Mouse (Mus musculus): Measurements from ENCODE around the gene Adamts2. TPM values are rescaled to one million over a fixed set of nuclear protein-coding genes. Genes with fewer than 3 reads are reported as not detected.

The Adamts2 gene
- polyA plus RNA-seq, 1 experiment = 2.9 TPM

GRCm38 (mm10) chr11:50720421-50720820, 118.5 kb downstream of the Adamts2 start:
- Histone ChIP-seq H3K4me3 (ENCODE audit: insufficient read depth, poor library complexity, severe bottlenecking) (no peak overlapping the region), H3K27me3 (ENCODE audit: control insufficient read depth, insufficient read depth, insufficient read length) (no peaks in the 10 kb centered on the region), H3K79me2 (ENCODE audit: control insufficient read depth, insufficient read depth) (no peaks in the 10 kb centered on the region), H3K36me3 (ENCODE audit: control insufficient read depth, insufficient read depth) (no peaks in the 10 kb centered on the region), H3K79me3 (ENCODE audit: low read depth) (no peaks in the 10 kb centered on the region), H3ac (ENCODE audit: control insufficient read depth, insufficient read length, low read depth) (no peak overlapping the region)
- TF ChIP-seq FOSL1 (IDR thresholded peaks at IDR 0.05; ENCODE audit: insufficient read depth, low read length, poor library complexity, severe bottlenecking) (no peak), MYOD1 (IDR thresholded peaks at IDR 0.05; ENCODE audit: control insufficient read depth, insufficient read length, low read depth) (no peak), MAX (IDR thresholded peaks at IDR 0.05) (no peak), USF1 (IDR thresholded peaks at IDR 0.05; ENCODE audit: low read depth) (no peak), CEBPB (IDR thresholded peaks at IDR 0.05; ENCODE audit: low read depth) (no peak), CTCF (IDR thresholded peaks at IDR 0.05; ENCODE audit: control insufficient read depth, insufficient read depth, insufficient read length) (no peak), MYOG (IDR thresholded peaks at IDR 0.05; ENCODE audit: control insufficient read depth, extremely low read depth, insufficient read length) (no peak)

- TF ChIP-seq MAX (IDR thresholded peaks at IDR 0.05) (no peak), USF1 (IDR thresholded peaks at IDR 0.05; ENCODE audit: low read depth) (no peak), MYOD1 (IDR thresholded peaks at IDR 0.05; ENCODE audit: control insufficient read depth, insufficient read length, low read depth) (no peak), CTCF (IDR thresholded peaks at IDR 0.05; ENCODE audit: control insufficient read depth, insufficient read depth, insufficient read length) (no peak), FOSL1 (IDR thresholded peaks at IDR 0.05; ENCODE audit: insufficient read depth, low read length, poor library complexity, severe bottlenecking) (no peak), CEBPB (IDR thresholded peaks at IDR 0.05; ENCODE audit: low read depth) (no peak), MYOG (IDR thresholded peaks at IDR 0.05; ENCODE audit: control insufficient read depth, extremely low read depth, insufficient read length) (no peak)
- Histone ChIP-seq H3K36me3 (ENCODE audit: control insufficient read depth, insufficient read depth) (no peaks in the 10 kb centered on the region), H3ac (ENCODE audit: control insufficient read depth, insufficient read length, low read depth) (no peak overlapping the region), H3K79me3 (ENCODE audit: low read depth) (no peaks in the 10 kb centered on the region), H3K27me3 (ENCODE audit: control insufficient read depth, insufficient read depth, insufficient read length) (no peaks in the 10 kb centered on the region), H3K79me2 (ENCODE audit: control insufficient read depth, insufficient read depth) (no peaks in the 10 kb centered on the region), H3K4me3 (ENCODE audit: insufficient read depth, poor library complexity, severe bottlenecking) (no peak overlapping the region)
These were observed 119.1 kb downstream of the Adamts2 start for GRCm38 (mm10) chr11:50720856-50721550.

- Histone ChIP-seq H3K79me3 (ENCODE audit: low read depth) (no peaks in the 10 kb centered on the region), H3K36me3 (ENCODE audit: control insufficient read depth, insufficient read depth) (no peaks in the 10 kb centered on the region), H3K79me2 (ENCODE audit: control insufficient read depth, insufficient read depth) (no peaks in the 10 kb centered on the region), H3K4me3 (ENCODE audit: insufficient read depth, poor library complexity, severe bottlenecking) (no peak overlapping the region), H3K27me3 (ENCODE audit: control insufficient read depth, insufficient read depth, insufficient read length) (no peaks in the 10 kb centered on the region), H3ac (ENCODE audit: control insufficient read depth, insufficient read length, low read depth) (no peak overlapping the region)
- TF ChIP-seq FOSL1 (IDR thresholded peaks at IDR 0.05; ENCODE audit: insufficient read depth, low read length, poor library complexity, severe bottlenecking) (no peak), MYOG (IDR thresholded peaks at IDR 0.05; ENCODE audit: control insufficient read depth, extremely low read depth, insufficient read length) (no peak), USF1 (IDR thresholded peaks at IDR 0.05; ENCODE audit: low read depth) (no peak), CTCF (IDR thresholded peaks at IDR 0.05; ENCODE audit: control insufficient read depth, insufficient read depth, insufficient read length) (no peak), CEBPB (IDR thresholded peaks at IDR 0.05; ENCODE audit: low read depth) (no peak), MAX (IDR thresholded peaks at IDR 0.05) (no peak), MYOD1 (IDR thresholded peaks at IDR 0.05; ENCODE audit: control insufficient read depth, insufficient read length, low read depth) (no peak)
These were observed 123.7 kb downstream of the Adamts2 start for GRCm38 (mm10) chr11:50725595-50725994.

- Histone ChIP-seq H3K79me3 (ENCODE audit: low read depth) (no peaks in the 10 kb centered on the region), H3ac (ENCODE audit: control insufficient read depth, insufficient read length, low read depth) (no peak overlapping the region), H3K4me3 (ENCODE audit: insufficient read depth, poor library complexity, severe bottlenecking) (no peak overlapping the region), H3K79me2 (ENCODE audit: control insufficient read depth, insufficient read depth) (no peaks in the 10 kb centered on the region), H3K27me3 (ENCODE audit: control insufficient read depth, insufficient read depth, insufficient read length) (no peaks in the 10 kb centered on the region), H3K36me3 (ENCODE audit: control insufficient read depth, insufficient read depth) (no peaks in the 10 kb centered on the region)
- TF ChIP-seq FOSL1 (IDR thresholded peaks at IDR 0.05; ENCODE audit: insufficient read depth, low read length, poor library complexity, severe bottlenecking) (no peak), MYOD1 (IDR thresholded peaks at IDR 0.05; ENCODE audit: control insufficient read depth, insufficient read length, low read depth) (no peak)
These were observed 124.2 kb downstream of the Adamts2 start for GRCm38 (mm10) chr11:50726035-50726434.

GRCm38 (mm10) chr11:50733146-50733545, 131.3 kb downstream of the Adamts2 start:
- H3K36me3 ChIP-seq (ENCODE audit: control insufficient read depth, insufficient read depth) = no peaks in the 10 kb centered on the region
- TF ChIP-seq CTCF (IDR thresholded peaks at IDR 0.05; ENCODE audit: control insufficient read depth, insufficient read depth, insufficient read length) (no peak), MYOG (IDR thresholded peaks at IDR 0.05; ENCODE audit: control insufficient read depth, extremely low read depth, insufficient read length) (no peak), CEBPB (IDR thresholded peaks at IDR 0.05; ENCODE audit: low read depth) (no peak), FOSL1 (IDR thresholded peaks at IDR 0.05; ENCODE audit: insufficient read depth, low read length, poor library complexity, severe bottlenecking) (no peak), USF1 (IDR thresholded peaks at IDR 0.05; ENCODE audit: low read depth) (no peak), MAX (IDR thresholded peaks at IDR 0.05) (no peak)

GRCm38 (mm10) chr11:50734129-50734528, 132.2 kb downstream of the Adamts2 start:
- Histone ChIP-seq H3K4me3 (ENCODE audit: insufficient read depth, poor library complexity, severe bottlenecking) (no peak overlapping the region), H3K79me2 (ENCODE audit: control insufficient read depth, insufficient read depth) (no peaks in the 10 kb centered on the region), H3K79me3 (ENCODE audit: low read depth) (no peaks in the 10 kb centered on the region), H3K36me3 (ENCODE audit: control insufficient read depth, insufficient read depth) (no peaks in the 10 kb centered on the region), H3K27me3 (ENCODE audit: control insufficient read depth, insufficient read depth, insufficient read length) (no peaks in the 10 kb centered on the region), H3ac (ENCODE audit: control insufficient read depth, insufficient read length, low read depth) (no peak overlapping the region)
- no peak for TF ChIP-seq CEBPB (IDR thresholded peaks at IDR 0.05; ENCODE audit: low read depth)
- no peak for TF ChIP-seq MYOG (IDR thresholded peaks at IDR 0.05; ENCODE audit: control insufficient read depth, extremely low read depth, insufficient read length)
- TF ChIP-seq USF1 (IDR thresholded peaks at IDR 0.05; ENCODE audit: low read depth) = no peak
- TF ChIP-seq CTCF (IDR thresholded peaks at IDR 0.05; ENCODE audit: control insufficient read depth, insufficient read depth, insufficient read length) = no peak
- no peak for TF ChIP-seq MYOD1 (IDR thresholded peaks at IDR 0.05; ENCODE audit: control insufficient read depth, insufficient read length, low read depth)

More at GRCm38 (mm10) chr11:50733146-50733545, 131.3 kb downstream of the Adamts2 start:
- Histone ChIP-seq H3K79me3 (ENCODE audit: low read depth) (no peaks in the 10 kb centered on the region), H3ac (ENCODE audit: control insufficient read depth, insufficient read length, low read depth) (no peak overlapping the region), H3K4me3 (ENCODE audit: insufficient read depth, poor library complexity, severe bottlenecking) (no peak overlapping the region), H3K27me3 (ENCODE audit: control insufficient read depth, insufficient read depth, insufficient read length) (no peaks in the 10 kb centered on the region), H3K79me2 (ENCODE audit: control insufficient read depth, insufficient read depth) (no peaks in the 10 kb centered on the region)

Data from C2C12 (cell line).